Mouse (Mus musculus): ENCODE measurements around the gene Rnpep. TPM values are rescaled to one million over a fixed set of nuclear protein-coding genes. Genes with fewer than 3 reads are reported as not detected.

The Rnpep gene
- polyA plus RNA-seq, 1 experiment = 15.7 TPM

GRCm38 (mm10) chr1:135312201-135312600 is 28.3 kb upstream of the Rnpep start:
- Histone ChIP-seq H3K27me3 (ENCODE audit: control insufficient read depth, insufficient read depth, low read length) (no peaks in the 10 kb centered on the region), H3K4me3 (ENCODE audit: control insufficient read depth, low read depth, low read length) (no peak overlapping the region), H3K4me1 (ENCODE audit: control insufficient read depth, insufficient read depth, low read length) (peaks cover 5% of the 10 kb centered on the region), H3K27ac (ENCODE audit: control insufficient read depth, insufficient read depth, low read depth, low read length) (no peak overlapping the region), H3K36me3 (ENCODE audit: control insufficient read depth, insufficient read depth, low read length) (no peaks in the 10 kb centered on the region; the same call in 1 of the 2 replicates)
- TF ChIP-seq CTCF (IDR thresholded peaks at IDR 0.05; ENCODE audit: control insufficient read depth, insufficient read depth, insufficient replicate concordance, low read depth, low read length) = no peak
- TF ChIP-seq POLR2A (IDR thresholded peaks at IDR 0.05; ENCODE audit: control insufficient read depth, low read depth, low read length) = no peak

GRCm38 (mm10) chr1:135311356-135311755 is 27.5 kb upstream of the Rnpep start:
- no peaks in the 10 kb centered on the region for H3K27me3 ChIP-seq (ENCODE audit: control insufficient read depth, insufficient read depth, low read length)
- no peak overlapping the region for H3K4me3 ChIP-seq (ENCODE audit: control insufficient read depth, low read depth, low read length)
- peaks cover 5% of the 10 kb centered on the region for H3K4me1 ChIP-seq (ENCODE audit: control insufficient read depth, insufficient read depth, low read length)
- H3K36me3 ChIP-seq (ENCODE audit: control insufficient read depth, insufficient read depth, low read length) = no peaks in the 10 kb centered on the region; the same call in 1 of the 2 replicates
- TF ChIP-seq CTCF (IDR thresholded peaks at IDR 0.05; ENCODE audit: control insufficient read depth, insufficient read depth, insufficient replicate concordance, low read depth, low read length) (no peak), POLR2A (IDR thresholded peaks at IDR 0.05; ENCODE audit: control insufficient read depth, low read depth, low read length) (no peak)
- H3K27ac ChIP-seq (ENCODE audit: control insufficient read depth, insufficient read depth, low read depth, low read length) = no peak overlapping the region

- no peak for TF ChIP-seq POLR2A (IDR thresholded peaks at IDR 0.05; ENCODE audit: control insufficient read depth, low read depth, low read length)
- TF ChIP-seq CTCF (IDR thresholded peaks at IDR 0.05; ENCODE audit: control insufficient read depth, insufficient read depth, insufficient replicate concordance, low read depth, low read length) = no peak
- H3K4me3 ChIP-seq (ENCODE audit: control insufficient read depth, low read depth, low read length) = no peak overlapping the region
- no peak overlapping the region for H3K27ac ChIP-seq (ENCODE audit: control insufficient read depth, insufficient read depth, low read depth, low read length)
- H3K4me1 ChIP-seq (ENCODE audit: control insufficient read depth, insufficient read depth, low read length) = no peaks in the 10 kb centered on the region
- H3K27me3 ChIP-seq (ENCODE audit: control insufficient read depth, insufficient read depth, low read length) = no peaks in the 10 kb centered on the region
- no peaks in the 10 kb centered on the region for H3K36me3 ChIP-seq (ENCODE audit: control insufficient read depth, insufficient read depth, low read length)
Observed at GRCm38 (mm10) chr1:135290908-135291307, 7.0 kb upstream of the Rnpep start.

GRCm38 (mm10) chr1:135286311-135286710 is 2.4 kb upstream of the Rnpep start:
- peaks cover 11% of the 10 kb centered on the region for H3K4me1 ChIP-seq (ENCODE audit: control insufficient read depth, insufficient read depth, low read length)
- TF ChIP-seq CTCF (IDR thresholded peaks at IDR 0.05; ENCODE audit: control insufficient read depth, insufficient read depth, insufficient replicate concordance, low read depth, low read length) (no peak), POLR2A (IDR thresholded peaks at IDR 0.05; ENCODE audit: control insufficient read depth, low read depth, low read length) (no peak)
- H3K4me3 ChIP-seq (ENCODE audit: control insufficient read depth, low read depth, low read length) = no peak overlapping the region
- H3K27ac ChIP-seq (ENCODE audit: control insufficient read depth, insufficient read depth, low read depth, low read length) = no peak overlapping the region
- H3K27me3 ChIP-seq (ENCODE audit: control insufficient read depth, insufficient read depth, low read length) = peaks cover 2% of the 10 kb centered on the region
- no peaks in the 10 kb centered on the region for H3K36me3 ChIP-seq (ENCODE audit: control insufficient read depth, insufficient read depth, low read length)

GRCm38 (mm10) chr1:135283287-135283825 is 528 bp downstream of the Rnpep start:
- TF ChIP-seq CTCF (IDR thresholded peaks at IDR 0.05; ENCODE audit: control insufficient read depth, insufficient read depth, insufficient replicate concordance, low read depth, low read length) = no peak
- TF ChIP-seq POLR2A (IDR thresholded peaks at IDR 0.05; ENCODE audit: control insufficient read depth, low read depth, low read length) = no peak
- Histone ChIP-seq H3K27me3 (ENCODE audit: control insufficient read depth, insufficient read depth, low read length) (peaks cover 2% of the 10 kb centered on the region), H3K36me3 (ENCODE audit: control insufficient read depth, insufficient read depth, low read length) (no peaks in the 10 kb centered on the region), H3K27ac (ENCODE audit: control insufficient read depth, insufficient read depth, low read depth, low read length) (peak overlapping the region; percentile 81), H3K4me3 (ENCODE audit: control insufficient read depth, low read depth, low read length) (peak overlapping the region; percentile 92), H3K4me1 (ENCODE audit: control insufficient read depth, insufficient read depth, low read length) (peaks cover 14% of the 10 kb centered on the region)

- peaks cover 14% of the 10 kb centered on the region for H3K4me1 ChIP-seq (ENCODE audit: control insufficient read depth, insufficient read depth, low read length)
- H3K4me3 ChIP-seq (ENCODE audit: control insufficient read depth, low read depth, low read length) = peak overlapping the region; percentile 92
- H3K27me3 ChIP-seq (ENCODE audit: control insufficient read depth, insufficient read depth, low read length) = peaks cover 2% of the 10 kb centered on the region
- no peak for TF ChIP-seq CTCF (IDR thresholded peaks at IDR 0.05; ENCODE audit: control insufficient read depth, insufficient read depth, insufficient replicate concordance, low read depth, low read length)
- TF ChIP-seq POLR2A (IDR thresholded peaks at IDR 0.05; ENCODE audit: control insufficient read depth, low read depth, low read length) = no peak
- H3K36me3 ChIP-seq (ENCODE audit: control insufficient read depth, insufficient read depth, low read length) = no peaks in the 10 kb centered on the region
- H3K27ac ChIP-seq (ENCODE audit: control insufficient read depth, insufficient read depth, low read depth, low read length) = peak overlapping the region; percentile 81
Observed at GRCm38 (mm10) chr1:135282536-135283286, 1.2 kb downstream of the Rnpep start.

- Histone ChIP-seq H3K36me3 (ENCODE audit: control insufficient read depth, insufficient read depth, low read length) (no peaks in the 10 kb centered on the region), H3K27ac (ENCODE audit: control insufficient read depth, insufficient read depth, low read depth, low read length) (no peak overlapping the region), H3K4me3 (ENCODE audit: control insufficient read depth, low read depth, low read length) (no peak overlapping the region; the same call in 1 of the 2 replicates), H3K4me1 (ENCODE audit: control insufficient read depth, insufficient read depth, low read length) (peaks cover 14% of the 10 kb centered on the region), H3K27me3 (ENCODE audit: control insufficient read depth, insufficient read depth, low read length) (peaks cover 2% of the 10 kb centered on the region)
- TF ChIP-seq POLR2A (IDR thresholded peaks at IDR 0.05; ENCODE audit: control insufficient read depth, low read depth, low read length) (no peak), CTCF (IDR thresholded peaks at IDR 0.05; ENCODE audit: control insufficient read depth, insufficient read depth, insufficient replicate concordance, low read depth, low read length) (no peak)
Observed at GRCm38 (mm10) chr1:135281841-135282240, 2.0 kb downstream of the Rnpep start.

Data from testis, adult 2 months (tissue).